In genomic region chr17:29886655-29887251, GRCm38 (mm10) we compare ENCODE assay signal across 8 mouse cellular contexts.
A peak's percentile ranks its signal among the peaks of the same experiment; 100 is the strongest.
DNase-seq lines count a peak whose midpoint lies in the region; ATAC-seq lines count a peak whose summit lies in the region.

No protein-coding gene starts in this region.

- DNase-seq in gastrocnemius, postnatal 10 days, result peak; percentile 54
- DNase-seq in gastrocnemius, adult 8-10 months (ENCODE audit: low spot score in 2 of 2), result no peak
- DNase-seq in urinary bladder, postnatal 14 days (ENCODE audit: low spot score), result peak; percentile 24
- no peak for DNase-seq in urinary bladder, postnatal 4 days (ENCODE audit: low spot score in 2 of 2)
- DNase-seq in limb, embryonic 10.5 days (ENCODE audit: low spot score), result peak; percentile 77
- DNase-seq in naive thymus-derived CD4-positive, alpha-beta T cell, adult 2 months (ENCODE audit: low read depth), result peak; percentile 42

- no peaks in the 10 kb centered on the region for H3K36me3 ChIP-seq in heart, embryonic 14.5 days (ENCODE audit: control insufficient read depth, insufficient read depth, low read length)
- no peaks in the 10 kb centered on the region for H3K36me3 ChIP-seq in limb, embryonic 10.5 days

- no peak overlapping the region for H3K27ac ChIP-seq in heart, embryonic 14.5 days (replicated peaks in 1 of 2; ENCODE audit: control insufficient read depth in 1 of 2, insufficient read depth in 1 of 2, low read depth in 2 of 2, low read length in 2 of 2)
- H3K27ac ChIP-seq in limb, embryonic 10.5 days, result peak overlapping the region; percentile 87

- peaks cover 56% of the 10 kb centered on the region for H3K27me3 ChIP-seq in heart, embryonic 14.5 days (ENCODE audit: control insufficient read depth, insufficient read depth, low read length)
- H3K27me3 ChIP-seq in limb, embryonic 10.5 days (ENCODE audit: low read depth, poor library complexity, severe bottlenecking), result peaks cover 81% of the 10 kb centered on the region

- H3K9ac ChIP-seq in heart, embryonic 14.5 days (ENCODE audit: low read length), result peak overlapping the region; percentile 81

- H3K4me1 ChIP-seq in heart, embryonic 14.5 days (ENCODE audit: control insufficient read depth in 2 of 2, insufficient read depth in 2 of 2, low read length in 2 of 2), result peaks cover 13 to 17% of the 10 kb centered on the region in 2 experiments
- H3K4me1 ChIP-seq in limb, embryonic 10.5 days, result peaks cover 70% of the 10 kb centered on the region

- H3K9me3 ChIP-seq in heart, embryonic 14.5 days (ENCODE audit: control insufficient read depth, low read length), result no peaks in the 10 kb centered on the region
- no peaks in the 10 kb centered on the region for H3K9me3 ChIP-seq in limb, embryonic 10.5 days (replicated peaks)

- H3K4me2 ChIP-seq in heart, embryonic 14.5 days (ENCODE audit: low read length), result peak overlapping the region; percentile 99

- no peak for ATAC-seq in heart, embryonic 14.5 days (ENCODE audit: insufficient number of reproducible peaks, insufficient read depth, low FRiP score, low read depth)
- no peak for ATAC-seq in erythroid progenitor cell, adult 5-6 weeks (replicated peaks; ENCODE audit: low FRiP score, poor library complexity, severe bottlenecking)

- H3K4me3 ChIP-seq in heart, embryonic 14.5 days (ENCODE audit: control insufficient read depth in 1 of 2, insufficient read depth in 1 of 2, low read depth in 1 of 2, low read length in 2 of 2), result peak overlapping the region; percentile 63 to 70
- peak overlapping the region; percentile 76 for H3K4me3 ChIP-seq in limb, embryonic 10.5 days

- WGBS in heart, embryonic 14.5 days, result under 1% methylated on average over 36 of the region's 39 CpGs
- under 1% methylated on average over 39 of the region's 39 CpGs for WGBS in limb, embryonic 10.5 days

Comparison
In these comparisons a context has a peak if more than half of its experiments do, and no peak if none do; other contexts are left out.
1. DNase-seq: peak in gastrocnemius, postnatal 10 days (single experiment), urinary bladder, postnatal 14 days (single experiment), limb, embryonic 10.5 days (single experiment) and naive thymus-derived CD4-positive, alpha-beta T cell, adult 2 months (single experiment); none in gastrocnemius, adult 8-10 months (0 of 2) and urinary bladder, postnatal 4 days (0 of 2).